Comparison of ENCODE assay signal across 9 mouse cellular contexts in genomic region chr1:38835568-38836476, GRCm38 (mm10). TPM values are rescaled to one million over a fixed set of nuclear protein-coding genes. Genes with fewer than 3 reads are reported as not detected.
DNase-seq lines count a peak whose midpoint lies in the region; ATAC-seq lines count a peak whose summit lies in the region.
"Had no signal": no experiment of that assay in that cellular context is flagged by ENCODE, and none has a peak within 500 bp of the region (broad histone marks: within the 10 kb centered on the region; RNA-seq: fewer than 3 reads in every experiment).

No protein-coding gene starts in this region.

- peaks cover 13% of the 10 kb centered on the region for H3K9me3 ChIP-seq in megakaryocyte, embryonic 14.5 days
- H3K9me3 ChIP-seq in intestine, embryonic 16.5 days (ENCODE audit: control insufficient read depth, low read length), result no peaks in the 10 kb centered on the region
- no peaks in the 10 kb centered on the region for H3K9me3 ChIP-seq in liver, embryonic 12.5 days (replicated peaks)

- no peaks in the 10 kb centered on the region for H3K36me3 ChIP-seq in megakaryocyte, embryonic 14.5 days (replicated peaks; ENCODE audit: low read length)
- no peaks in the 10 kb centered on the region for H3K36me3 ChIP-seq in intestine, embryonic 16.5 days (ENCODE audit: control insufficient read depth, insufficient read depth, low read length)
- H3K36me3 ChIP-seq in liver, embryonic 12.5 days, result no peaks in the 10 kb centered on the region

- 2% methylated on average over 103 of the region's 103 CpGs for WGBS in intestine, embryonic 16.5 days
- WGBS in liver, embryonic 12.5 days (ENCODE audit: insufficient replicate concordance), result 4% methylated on average over 88 of the region's 103 CpGs

- H3K4me3 ChIP-seq in megakaryocyte, embryonic 14.5 days (replicated peaks), result peak overlapping the region; percentile 86
- H3K4me3 ChIP-seq in intestine, embryonic 16.5 days (ENCODE audit: low read length), result peak overlapping the region; percentile 69
- H3K4me3 ChIP-seq in liver, embryonic 12.5 days, result peak overlapping the region; percentile 49
- H3K4me3 ChIP-seq: myocyte had no signal

- peak overlapping the region; percentile 99 for H3K4me2 ChIP-seq in intestine, embryonic 16.5 days (ENCODE audit: low read depth, low read length)
- H3K4me2 ChIP-seq in liver, embryonic 12.5 days, result peak overlapping the region; percentile 69

- no peak for ATAC-seq in megakaryocyte, adult 5-6 weeks (ENCODE audit: poor library complexity, severe bottlenecking)
- ATAC-seq in intestine, embryonic 16.5 days, result peak; percentile 83
- ATAC-seq in liver, embryonic 12.5 days, result no peak; the same call in 1 of the 2 replicates

- H3K9ac ChIP-seq in intestine, embryonic 16.5 days (ENCODE audit: low read depth, low read length), result peak overlapping the region; percentile 73
- peak overlapping the region; percentile 46; the same call in 1 of the 2 replicates for H3K9ac ChIP-seq in liver, embryonic 12.5 days

- peak; percentile 69 to 78 for DNase-seq in cerebellum, postnatal 14 days
- DNase-seq in frontal cortex, postnatal 25 days (ENCODE audit: low spot score in 2 of 2), result peak; percentile 26 to 41
- DNase-seq in right cerebral cortex, adult 2 months (ENCODE audit: low spot score in 2 of 2), result peak; percentile 49 to 63
- no peak for DNase-seq in thymus, postnatal 10 days (ENCODE audit: low spot score in 2 of 2)

- H3K27ac ChIP-seq in intestine, embryonic 16.5 days (ENCODE audit: low read length), result no peak overlapping the region
- no peak overlapping the region for H3K27ac ChIP-seq in liver, embryonic 12.5 days

- peaks cover 13% of the 10 kb centered on the region for H3K4me1 ChIP-seq in megakaryocyte, embryonic 14.5 days
- H3K4me1 ChIP-seq in intestine, embryonic 16.5 days (ENCODE audit: control insufficient read depth, insufficient read depth, low read length), result peaks cover 5% of the 10 kb centered on the region; the same call in 1 of the 2 replicates
- H3K4me1 ChIP-seq in liver, embryonic 12.5 days, result no peaks in the 10 kb centered on the region

- H3K27me3 ChIP-seq in megakaryocyte, embryonic 14.5 days (replicated peaks), result peaks cover 60% of the 10 kb centered on the region
- peaks cover 14% of the 10 kb centered on the region for H3K27me3 ChIP-seq in intestine, embryonic 16.5 days (replicated peaks; ENCODE audit: control insufficient read depth, insufficient read depth, low read length)
- peaks cover 49% of the 10 kb centered on the region for H3K27me3 ChIP-seq in liver, embryonic 12.5 days (replicated peaks)

RNA-seq across cellular contexts. Expression of gene Lonrf2, which starts 0.7 kb away (rescaled TPM):
- polyA plus RNA-seq in megakaryocyte, embryonic 14.5 days (2012; ENCODE audit: insufficient read depth, low replicate concordance), result not detected in 2 replicates
- total RNA-seq in megakaryocyte, adult 5-6 weeks (2015), result 0.11 TPM in 1 of 2 replicates, not detected in the other
- total RNA-seq in megakaryocyte, adult 5-6 weeks (2017), result 0.07 and 0.08 TPM in 2 replicates
- 0.72 and 0.79 TPM in 2 replicates for polyA plus RNA-seq in intestine, embryonic 16.5 days (2015; fragmentation: Nextera tagmentation; extraction: Ambion mirVana)
- polyA plus RNA-seq in liver, embryonic 12.5 days (2016; fragmentation: Nextera tagmentation; extraction: Ambion mirVana), result 0.15 and 0.31 TPM in 2 replicates
- polyA plus RNA-seq: myocyte had no signal

Comparison
In these comparisons a context has a peak if more than half of its experiments do, and no peak if none do; other contexts are left out.
1. DNase-seq: peak in cerebellum, postnatal 14 days (2 of 2), frontal cortex, postnatal 25 days (2 of 2) and right cerebral cortex, adult 2 months (2 of 2); none in thymus, postnatal 10 days (0 of 2).
2. Peak in every context shown above with its lines, with median percentiles within 50 percentile points of each other: H3K4me3 ChIP-seq.